Mouse (Mus musculus) thymus, adult 18-20 months (tissue): ENCODE data around the gene Lrrc59.
"Not testable (repeated sequence)": the region's sequence is repeated elsewhere in the genome, so short reads cannot be mapped to it uniquely, and the experiment has no call there.

Source experiments
- DNase-seq, 2 experiments: peaks; one replicate each; pipeline ENCODE4 v3.0.0; 2022; ENCODE audit warnings: mixed read lengths in 2 of 2

Gene Lrrc59

GRCm38 (mm10) chr11:94631969-94632368, 2.4 kb downstream of the Lrrc59 start:
- DNase-seq = no peak

DNA sequence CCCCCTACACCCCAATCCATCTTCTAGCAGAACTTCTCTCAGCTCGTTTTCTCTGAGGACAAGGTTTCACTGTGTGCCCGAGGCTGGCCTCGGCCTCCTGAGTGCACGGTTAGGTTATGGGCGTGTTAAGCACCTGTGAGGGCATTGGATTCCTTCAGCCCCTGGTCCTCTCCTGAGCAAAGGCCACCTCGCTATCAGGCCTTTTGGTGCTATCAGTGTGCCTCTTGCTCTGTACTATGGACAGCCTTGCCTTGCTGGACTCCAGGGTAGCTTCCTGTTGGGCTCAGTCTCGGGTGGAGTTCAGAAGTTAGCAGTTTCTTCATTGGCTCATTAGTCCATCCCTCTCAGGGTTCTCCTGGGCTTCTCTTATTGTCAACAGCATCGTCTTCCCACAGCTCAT, 3.4 kb downstream of the Lrrc59 start:
- no peak for DNase-seq

DNA sequence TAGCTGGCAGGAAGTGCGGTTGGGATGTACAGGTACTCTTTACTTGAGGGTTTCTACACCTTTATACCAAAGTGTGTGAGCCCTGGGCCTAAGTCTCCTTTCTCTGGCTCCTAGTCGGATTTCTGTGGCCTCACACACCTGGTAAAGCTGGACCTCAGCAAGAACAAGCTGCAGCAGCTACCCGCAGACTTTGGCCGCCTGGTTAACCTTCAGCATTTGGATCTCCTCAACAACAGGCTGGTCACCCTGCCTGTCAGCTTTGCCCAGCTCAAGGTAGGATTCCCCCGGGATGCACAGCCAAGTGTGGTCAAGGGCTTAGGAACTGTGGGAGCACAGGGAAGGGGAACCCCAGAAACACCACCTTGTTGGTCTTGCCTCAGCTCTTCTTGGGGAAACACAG, 4.9 kb downstream of the Lrrc59 start:
- DNase-seq = no peak

DNA sequence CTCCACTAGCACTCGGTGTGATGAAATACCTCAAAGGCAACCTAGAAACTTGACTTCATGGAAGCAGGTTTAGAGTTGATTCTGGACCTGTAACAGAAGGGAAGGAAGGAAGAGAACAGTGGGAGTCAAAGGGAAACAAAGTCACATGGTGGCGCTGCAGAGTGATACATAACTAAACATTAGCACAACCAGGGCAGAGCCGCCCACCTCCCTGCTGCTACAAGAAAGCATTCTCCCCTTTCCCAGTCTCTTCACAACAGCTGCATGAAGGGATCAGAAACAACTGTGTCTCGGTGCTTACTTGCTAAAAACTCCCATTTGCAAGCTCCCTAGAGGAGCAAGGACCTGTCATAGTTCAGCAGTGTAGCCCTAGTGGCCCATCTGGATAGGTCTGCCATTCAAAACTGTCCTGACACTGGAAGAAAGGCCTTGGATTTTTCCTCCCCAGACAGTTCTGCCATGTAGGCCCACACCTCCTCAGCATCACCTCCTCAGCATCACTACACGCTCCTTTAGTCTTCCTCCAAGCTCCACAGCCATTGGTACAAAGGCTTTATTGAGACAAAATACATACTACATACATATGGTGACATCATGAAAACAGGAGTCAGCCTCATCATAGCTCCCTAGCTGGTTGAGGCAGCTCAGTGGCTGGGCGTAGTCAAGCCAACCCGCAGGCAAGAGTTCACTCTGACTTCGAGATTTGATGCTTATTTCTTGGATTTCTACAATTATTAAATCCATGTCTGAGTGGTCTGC, 15.1 kb downstream of the Lrrc59 start:
- DNase-seq = no peak

GRCm38 (mm10) chr11:94646457-94646856, 16.9 kb downstream of the Lrrc59 start:
- no peak for DNase-seq

DNA sequence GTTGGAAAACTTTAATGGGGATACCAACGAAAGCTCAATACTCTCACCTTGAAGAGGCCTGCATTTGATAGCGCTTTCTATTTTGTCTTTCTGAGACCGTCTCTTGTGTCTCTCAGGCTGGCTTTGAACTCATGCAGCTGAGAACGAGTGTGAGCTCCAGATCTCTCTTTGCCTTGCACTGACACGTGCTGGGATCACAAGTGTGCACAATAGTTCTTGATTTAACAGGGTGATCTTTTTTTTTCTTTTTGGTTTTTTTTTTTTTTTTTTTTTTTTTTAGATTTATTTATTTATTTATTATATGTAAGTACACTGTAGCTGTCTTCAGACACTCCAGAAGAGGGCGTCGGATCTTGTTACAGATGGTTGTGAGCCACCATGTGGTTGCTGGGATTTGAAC, 21.7 kb downstream of the Lrrc59 start:
- not testable (repeated sequence) for DNase-seq

- DNase-seq = no peak
These were observed 23.4 kb downstream of the Lrrc59 start for GRCm38 (mm10) chr11:94652973-94653372.

GRCm38 (mm10) chr11:94653663-94654436, 24.3 kb downstream of the Lrrc59 start, which contains the start of the genes Mrpl27 and Eme1:
Gene Mrpl27, plus strand, starts transcription at chr11:94653767.
Gene Eme1, minus strand, starts transcription at chr11:94653964.
- peak; percentile 66 to 79 for DNase-seq

DNA sequence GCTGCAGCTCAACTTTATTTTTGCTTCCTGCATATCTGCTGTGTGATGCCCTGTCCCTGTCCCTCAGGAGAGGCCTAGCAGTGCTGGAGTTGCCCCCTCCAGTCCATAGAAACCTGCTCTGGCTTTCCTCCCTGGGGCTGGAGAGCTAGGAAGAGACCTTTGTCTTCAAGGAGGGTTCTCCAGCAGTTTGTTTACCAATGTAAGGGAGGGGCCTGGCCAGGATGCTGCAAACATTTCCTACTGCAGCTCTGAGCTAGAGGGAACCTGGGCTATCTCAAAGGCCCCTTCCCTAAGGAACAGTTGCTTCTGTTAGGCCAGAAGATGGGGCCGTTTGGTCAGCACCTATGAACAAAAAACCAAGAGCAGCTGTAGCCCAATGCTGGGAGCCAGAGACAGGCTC, 31.8 kb downstream of the Lrrc59 start:
- no peak for DNase-seq

DNA sequence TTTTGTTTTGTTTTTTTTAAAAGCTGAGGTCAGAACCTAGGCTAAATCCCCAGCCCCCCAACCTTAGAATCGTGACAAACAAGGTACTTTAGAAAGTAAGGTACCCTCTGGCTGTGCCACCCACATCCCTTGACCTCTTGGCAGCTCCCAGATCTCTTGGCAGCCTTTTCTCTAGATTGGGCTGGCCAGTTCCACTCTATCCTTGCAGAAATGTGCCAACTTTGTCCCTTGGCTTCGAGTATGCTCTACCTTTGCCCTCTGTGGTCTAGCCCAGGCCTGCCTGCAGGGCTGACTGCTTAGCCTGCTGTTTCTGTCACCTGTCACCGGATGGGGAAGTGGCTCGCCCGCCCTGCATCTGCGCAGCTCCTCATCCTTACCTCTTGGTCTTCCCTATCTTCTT, 35.7 kb downstream of the Lrrc59 start:
- DNase-seq = no peak

DNA sequence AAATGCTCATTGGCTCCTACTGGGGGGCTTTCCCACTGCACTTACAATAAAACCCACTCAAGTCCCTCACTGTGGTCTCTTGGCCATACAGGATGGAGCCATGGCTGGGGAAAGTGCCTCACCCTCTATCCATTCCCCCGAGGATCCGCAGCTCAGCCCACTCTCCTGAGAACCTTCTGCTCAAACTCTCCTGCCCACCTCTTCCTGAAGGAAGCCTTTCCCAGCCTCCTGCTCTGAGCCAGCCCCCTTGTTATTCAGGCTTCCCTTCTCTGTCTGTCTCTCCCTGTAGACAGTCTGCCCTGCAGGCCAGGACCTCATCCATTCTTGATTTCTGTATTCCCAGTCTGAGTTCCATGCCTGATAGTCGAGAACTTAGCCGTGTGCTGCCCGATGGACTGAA, 45.4 kb downstream of the Lrrc59 start:
- DNase-seq = no peak

GRCm38 (mm10) chr11:94675446-94675845, 45.9 kb downstream of the Lrrc59 start:
- DNase-seq = no peak

DNA sequence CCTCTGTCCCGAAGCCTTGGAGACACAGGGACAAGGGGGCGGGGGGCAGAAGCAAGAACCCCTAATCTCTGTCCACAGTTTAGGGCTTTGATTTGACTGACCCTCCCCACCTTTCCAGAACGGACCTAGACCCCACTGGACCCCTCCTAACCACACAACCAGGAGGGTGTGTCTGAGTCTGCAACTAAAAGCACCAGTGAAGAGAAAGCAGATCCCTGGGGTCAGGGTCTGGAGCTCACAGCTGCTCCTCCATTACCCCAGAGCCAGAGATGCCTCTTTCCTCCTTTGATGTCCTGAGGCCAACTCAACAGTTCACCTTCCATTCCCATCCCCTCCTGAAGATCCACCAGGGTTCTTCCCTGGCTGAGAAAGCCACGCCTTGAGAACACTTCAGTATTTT, 46.7 kb downstream of the Lrrc59 start:
- no peak for DNase-seq

GRCm38 (mm10) chr11:94676754-94677606, 47.4 kb downstream of the Lrrc59 start, which contains the start of gene Xylt2:
Gene Xylt2, minus strand, starts transcription at chr11:94677515.
- peak; percentile 86 to 87 for DNase-seq

DNA sequence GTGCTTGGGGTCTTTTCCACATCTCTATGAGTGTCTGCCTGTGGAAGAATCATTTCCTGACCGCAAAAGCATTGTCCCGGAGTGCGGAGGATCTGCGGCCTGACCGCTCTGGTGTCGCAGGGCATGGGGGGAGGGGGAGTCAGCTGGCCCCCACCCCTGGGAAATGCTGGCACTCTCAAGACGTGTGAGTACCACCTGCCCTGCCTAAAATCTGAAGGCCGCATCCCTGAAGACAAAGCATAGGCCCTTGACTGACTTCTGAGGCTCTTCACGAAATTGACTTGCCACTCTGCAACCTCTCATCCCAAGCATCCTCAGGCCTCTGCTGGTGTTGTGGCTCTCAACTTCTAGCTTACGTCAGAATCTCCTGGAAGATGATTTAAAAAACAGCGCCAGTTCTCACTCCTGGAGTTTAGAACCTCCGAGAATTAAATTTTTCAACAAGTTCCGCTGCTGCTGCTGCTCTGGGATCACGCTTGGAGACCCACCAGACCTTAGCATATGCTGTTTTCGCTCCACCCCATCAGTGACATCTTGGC, 48.1 kb downstream of the Lrrc59 start:
- DNase-seq = no peak

GRCm38 (mm10) chr11:94680639-94681038, 51.1 kb downstream of the Lrrc59 start:
- no peak for DNase-seq

GRCm38 (mm10) chr11:94681640-94682039, 52.1 kb downstream of the Lrrc59 start:
- no peak for DNase-seq

GRCm38 (mm10) chr11:94682427-94682826, 52.9 kb downstream of the Lrrc59 start:
- no peak for DNase-seq

- DNase-seq = no peak
These were observed 57.6 kb downstream of the Lrrc59 start for GRCm38 (mm10) chr11:94687178-94687577.

DNA sequence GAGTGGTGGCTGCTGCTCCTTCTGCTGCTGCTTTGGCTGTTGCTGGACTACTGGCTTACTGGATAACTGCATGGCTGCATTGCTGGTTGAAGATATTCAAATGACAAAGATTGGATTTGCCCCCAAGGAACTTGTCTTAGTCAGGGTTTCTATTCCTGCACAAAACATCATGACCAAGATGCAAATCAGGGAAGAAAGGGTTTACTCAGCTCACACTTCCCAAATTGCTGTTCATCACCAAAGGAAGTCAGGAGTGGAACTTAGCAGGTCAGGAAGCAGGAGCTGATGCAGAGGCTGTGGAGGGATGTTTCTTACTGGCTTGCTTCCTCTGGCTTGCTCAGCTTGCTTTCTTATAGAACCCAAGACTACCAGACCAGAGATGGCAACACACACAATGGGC, 62.9 kb downstream of the Lrrc59 start:
- DNase-seq = not testable (repeated sequence)
